ENCODE assay signal across 25 mouse cellular contexts in genomic region chr14:103475312-103475711, GRCm38 (mm10). TPM values are rescaled to one million over a fixed set of nuclear protein-coding genes. Genes with fewer than 3 reads are reported as not detected.
DNase-seq lines count a peak whose midpoint lies in the region; ATAC-seq and TF ChIP-seq lines count a peak whose summit lies in the region.
"Had no signal": no experiment of that assay in that cellular context is flagged by ENCODE, and none has a peak within 500 bp of the region (broad histone marks: within the 10 kb centered on the region; RNA-seq: fewer than 3 reads in every experiment).

No protein-coding gene starts in this region.

- no peaks in the 10 kb centered on the region for H3K27me3 ChIP-seq in kidney, embryonic 15.5 days
- H3K27me3 ChIP-seq in spleen, adult 2 months (ENCODE audit: control insufficient read depth, insufficient read depth, low read length) = no peaks in the 10 kb centered on the region
- H3K27me3 ChIP-seq in CH12.LX (replicated peaks) = no peaks in the 10 kb centered on the region
- H3K27me3 ChIP-seq: embryonic facial prominence, embryonic 15.5 days; hindbrain, embryonic 12.5 days; Patski had no signal

- no peak for DNase-seq in kidney, postnatal 36 days
- DNase-seq in spleen, adult 2 months (ENCODE audit: low read depth in 1 of 2, low spot score in 2 of 2) = peak; percentile 18 to 53
- DNase-seq in spleen, postnatal 4 days (ENCODE audit: low spot score in 2 of 2) = no peak
- DNase-seq in CH12.LX (ENCODE audit: extremely low read depth) = peak; percentile 76
- no peak for DNase-seq in embryo, embryonic 10.5 days (ENCODE audit: low spot score)
- DNase-seq: adrenal gland, postnatal 14 days; cerebellum, adult 18-20 months; cerebellum, adult 9-11 months; cerebellum, postnatal 36 days; gastrocnemius, adult 2 months; gastrocnemius, postnatal 25 days; heart, postnatal 10 days; heart, postnatal 4 days had no signal

- H3K27ac ChIP-seq in kidney, embryonic 15.5 days = no peak overlapping the region
- H3K27ac ChIP-seq in spleen, adult 2 months (ENCODE audit: insufficient read depth, low read length) = peak overlapping the region; percentile 19; the same call in 1 of the 2 replicates
- H3K27ac ChIP-seq in CH12.LX (ENCODE audit: insufficient read depth, low read depth) = peak overlapping the region; percentile 42
- H3K27ac ChIP-seq: embryonic facial prominence, embryonic 15.5 days; forebrain, embryonic 10.5 days; gastrocnemius, adult 2 months; hindbrain, embryonic 12.5 days had no signal

- TF ChIP-seq CTCF in spleen, adult 2 months (IDR thresholded peaks at IDR 0.05; ENCODE audit: extremely low read depth, insufficient read depth, insufficient read length, insufficient replicate concordance) = no peak
- no peak for TF ChIP-seq CTCF in CH12.LX (conservative IDR thresholded peaks at IDR 0.05 in 1 of 2, IDR thresholded peaks at IDR 0.05 in 1 of 2; ENCODE audit: low read depth in 2 of 2, low read length in 2 of 2)

- H3K79me2 ChIP-seq in CH12.LX (replicated peaks; ENCODE audit: control insufficient read depth, extremely low read depth, insufficient read depth, poor library complexity, severe bottlenecking) = no peaks in the 10 kb centered on the region

- H3K4me2 ChIP-seq in kidney, embryonic 15.5 days = no peak overlapping the region
- peak overlapping the region; percentile 91 for H3K4me2 ChIP-seq in CH12.LX (ENCODE audit: insufficient read depth, low read depth, poor library complexity, severe bottlenecking)
- H3K4me2 ChIP-seq: embryonic facial prominence, embryonic 15.5 days; hindbrain, embryonic 12.5 days had no signal

- 0 out of 2 replicates have a peak, but pooled peaks cover 2% of the 10 kb centered on the region for H3K4me1 ChIP-seq in kidney, embryonic 15.5 days
- H3K4me1 ChIP-seq in spleen, adult 2 months (ENCODE audit: control insufficient read depth, insufficient read depth, insufficient read length) = peaks cover 30% of the 10 kb centered on the region
- peaks cover 24 to 67% of the 10 kb centered on the region in 2 experiments for H3K4me1 ChIP-seq in CH12.LX (ENCODE audit: control insufficient read depth in 1 of 2, insufficient read depth in 2 of 2)
- H3K4me1 ChIP-seq: embryonic facial prominence, embryonic 15.5 days had no signal

- no peak for TF ChIP-seq RAD21 in CH12.LX (IDR thresholded peaks at IDR 0.05; ENCODE audit: low read depth, low read length)

- TF ChIP-seq POLR2A in spleen, adult 2 months (IDR thresholded peaks at IDR 0.05; ENCODE audit: low read depth, low read length) = no peak
- TF ChIP-seq POLR2A in CH12.LX (IDR thresholded peaks at IDR 0.05; ENCODE audit: low read depth, low read length) = no peak

- WGBS in kidney, embryonic 15.5 days = 62% methylated on average over 7 of the region's 7 CpGs
- WGBS in spleen, adult 2 months = 55% methylated on average over 7 of the region's 7 CpGs

- no peaks in the 10 kb centered on the region for H3K9me3 ChIP-seq in kidney, embryonic 15.5 days (replicated peaks)
- no peaks in the 10 kb centered on the region for H3K9me3 ChIP-seq in CH12.LX (replicated peaks; ENCODE audit: low read length)
- H3K9me3 ChIP-seq: embryonic facial prominence, embryonic 15.5 days; forebrain, embryonic 10.5 days; hindbrain, embryonic 12.5 days had no signal

- no peak overlapping the region for H3K4me3 ChIP-seq in kidney, embryonic 15.5 days (replicated peaks)
- H3K4me3 ChIP-seq in spleen, adult 2 months (ENCODE audit: extremely low read depth, insufficient read depth, insufficient read length) = no peak overlapping the region
- no peak overlapping the region for H3K4me3 ChIP-seq in CH12.LX (replicated peaks in 1 of 3; ENCODE audit: low read depth in 2 of 3, low read length in 2 of 3, poor library complexity in 1 of 3)
- H3K4me3 ChIP-seq: embryonic facial prominence, embryonic 15.5 days; erythroblast, embryonic 14.5 days; forebrain, embryonic 10.5 days; gastrocnemius, adult 2 months; hindbrain, embryonic 12.5 days had no signal

- no peaks in the 10 kb centered on the region for H3K36me3 ChIP-seq in kidney, embryonic 15.5 days
- H3K36me3 ChIP-seq in spleen, adult 2 months (ENCODE audit: control insufficient read depth, insufficient read depth, low read length) = no peaks in the 10 kb centered on the region
- no peaks in the 10 kb centered on the region for H3K36me3 ChIP-seq in CH12.LX (replicated peaks in 1 of 2; ENCODE audit: control insufficient read depth in 1 of 2, insufficient read depth in 1 of 2, low read length in 1 of 2)
- H3K36me3 ChIP-seq: embryonic facial prominence, embryonic 15.5 days; forebrain, embryonic 10.5 days; hindbrain, embryonic 12.5 days had no signal

- H3K9ac ChIP-seq in kidney, embryonic 15.5 days = no peak overlapping the region
- no peak overlapping the region; the same call in 1 of the 2 replicates for H3K9ac ChIP-seq in CH12.LX (ENCODE audit: insufficient read depth, low read depth)
- H3K9ac ChIP-seq: embryonic facial prominence, embryonic 15.5 days; hindbrain, embryonic 12.5 days had no signal

- TF ChIP-seq EP300 in CH12.LX (IDR thresholded peaks at IDR 0.05; ENCODE audit: low read length) = no peak

- in situ Hi-C loops in CH12.LX (cut with MboI; ENCODE audit: low pct_ligation_motif_present, low pct_unique_long_range_greater_than_20kb, low sequenced_read_pairs) = no loop called here

- dilution Hi-C loops in CH12.LX (cut with MboI; ENCODE audit: extremely low pct_ligation_motif_present, extremely low pct_unique_long_range_greater_than_20kb, low sequenced_read_pairs) = no loop called here

- peak; percentile 66; the same call in 1 of the 2 replicates for ATAC-seq in kidney, embryonic 15.5 days (replicated peaks; ENCODE audit: low FRiP score)
- ATAC-seq: activated CD4-positive, CD25-positive, alpha-beta regulatory T cell, adult 4 months; CD4-positive, CD25-positive, alpha-beta regulatory T cell, adult 4 months; forebrain, embryonic 14.5 days; hindbrain, embryonic 16.5 days; Patski had no signal

TF ChIP-seq in CH12.LX, 34 proteins besides CTCF, POLR2A, EP300 and RAD21:
- no peak for TF ChIP-seq UBTF (IDR thresholded peaks at IDR 0.05; ENCODE audit: low read depth, low read length)
- TF ChIP-seq JUN (IDR thresholded peaks at IDR 0.05; ENCODE audit: insufficient read depth, low read depth, low read length) = no peak
- 0 out of 2 replicates have a peak, but pooled peaks have one; percentile 44 for TF ChIP-seq BHLHE40 (IDR thresholded peaks at IDR 0.05; ENCODE audit: low read depth, low read length)
- TF ChIP-seq ETS1 (conservative IDR thresholded peaks at IDR 0.05; ENCODE audit: low read depth, low read length) = peak; percentile 42; the same call in 1 of the 2 replicates
- TF ChIP-seq USF1 (IDR thresholded peaks at IDR 0.05; ENCODE audit: low read depth, low read length) = no peak

RNA-seq across cellular contexts. Expression of gene Scel, which starts 37.8 kb away (rescaled TPM):
- polyA plus RNA-seq in kidney, embryonic 15.5 days (2015; fragmentation: Nextera tagmentation; extraction: Ambion mirVana) = 2.7 and 2.8 TPM in 2 replicates
- 0.11 and 0.14 TPM in 2 replicates for polyA plus RNA-seq in spleen, adult 2 months (2012; rRNA removed)
- total RNA-seq in CH12.LX (2012; rRNA removed) (0.04 and 0.13 TPM in 2 replicates), CH12.LX (2014; rRNA removed) (0.31 and 0.62 TPM in 2 replicates)
- 0.30 and 0.31 TPM in 2 replicates for polyA plus RNA-seq in CH12.LX (2012; ENCODE audit: insufficient read length, low read depth)
- total RNA-seq: adrenal gland, postnatal 14 days; granulocyte monocyte progenitor cell, adult 5-6 weeks; MEL had no signal
- polyA plus RNA-seq: activated CD4-positive, CD25-positive, alpha-beta regulatory T cell, adult 4 months; erythroblast, embryonic 14.5 days had no signal

Comparison
In these comparisons a context has a peak if more than half of its experiments do, and no peak if none do; other contexts are left out.
1. DNase-seq: peak in spleen, adult 2 months (2 of 2) and CH12.LX (single experiment); none in kidney, postnatal 36 days (0 of 2), spleen, postnatal 4 days (0 of 2) and embryo, embryonic 10.5 days (single experiment).